8 mouse cellular contexts compared by ENCODE assay signal in genomic region chr6:24586885-24587284, GRCm38 (mm10). TPM values are rescaled to one million over a fixed set of nuclear protein-coding genes. Genes with fewer than 3 reads are reported as not detected.
DNase-seq lines count a peak whose midpoint lies in the region; ATAC-seq and TF ChIP-seq lines count a peak whose summit lies in the region.
"Had no signal": no experiment of that assay in that cellular context is flagged by ENCODE, and none has a peak within 500 bp of the region (broad histone marks: within the 10 kb centered on the region; RNA-seq: fewer than 3 reads in every experiment).

No protein-coding gene starts in this region.

- no peak overlapping the region for H3K9ac ChIP-seq in limb, embryonic 14.5 days (ENCODE audit: low read depth, low read length, severe bottlenecking)
- H3K9ac ChIP-seq: midbrain, embryonic 12.5 days had no signal

- H3K4me3 ChIP-seq in limb, embryonic 14.5 days (replicated peaks; ENCODE audit: low read length) = no peak overlapping the region
- no peak overlapping the region for H3K4me3 ChIP-seq in limb, embryonic 10.5 days
- H3K4me3 ChIP-seq: midbrain, embryonic 12.5 days had no signal

- WGBS in limb, embryonic 14.5 days = 37% methylated on average over 3 of the region's 3 CpGs
- 68% methylated on average over 3 of the region's 3 CpGs for whole genome bisulfite sequencing in limb, embryonic 10.5 days

- no peaks in the 10 kb centered on the region for H3K9me3 ChIP-seq in limb, embryonic 14.5 days (ENCODE audit: control insufficient read depth, low read length)
- no peaks in the 10 kb centered on the region for H3K9me3 ChIP-seq in limb, embryonic 10.5 days (replicated peaks)
- H3K9me3 ChIP-seq: midbrain, embryonic 12.5 days had no signal

- no peak for TF ChIP-seq POLR2A in limb, embryonic 14.5 days (IDR thresholded peaks at IDR 0.05; ENCODE audit: borderline replicate concordance, extremely low read depth, insufficient read depth, insufficient read length)
- TF ChIP-seq POLR2A in brain, embryonic 14.5 days (IDR thresholded peaks at IDR 0.05; ENCODE audit: borderline replicate concordance, extremely low read depth, insufficient read depth, insufficient read length, poor library complexity, severe bottlenecking) = no peak

- ATAC-seq in limb, embryonic 14.5 days (ENCODE audit: low FRiP score, low read depth) = no peak
- no peak for ATAC-seq in megakaryocyte-erythroid progenitor cell, adult 5-6 weeks (replicated peaks; ENCODE audit: low FRiP score, low TSS enrichment, poor library complexity, severe bottlenecking)

- H3K4me1 ChIP-seq in limb, embryonic 14.5 days (ENCODE audit: control insufficient read depth, insufficient read depth, low read length) = no peaks in the 10 kb centered on the region
- H3K4me1 ChIP-seq in limb, embryonic 10.5 days = peaks cover 5% of the 10 kb centered on the region; the same call in 1 of the 2 replicates
- H3K4me1 ChIP-seq: midbrain, embryonic 12.5 days had no signal

- H3K27ac ChIP-seq in limb, embryonic 14.5 days (replicated peaks; ENCODE audit: low read depth, low read length) = no peak overlapping the region
- no peak overlapping the region for H3K27ac ChIP-seq in limb, embryonic 10.5 days
- H3K27ac ChIP-seq: midbrain, embryonic 12.5 days had no signal

- no peak for TF ChIP-seq CTCF in brain, embryonic 14.5 days (IDR thresholded peaks at IDR 0.05; ENCODE audit: borderline replicate concordance, extremely low read depth, insufficient read depth, insufficient read length)

- H3K36me3 ChIP-seq in limb, embryonic 14.5 days (ENCODE audit: control insufficient read depth, insufficient read depth, low read length) = no peaks in the 10 kb centered on the region
- H3K36me3 ChIP-seq in limb, embryonic 10.5 days = no peaks in the 10 kb centered on the region
- H3K36me3 ChIP-seq: midbrain, embryonic 12.5 days had no signal

- H3K27me3 ChIP-seq in limb, embryonic 14.5 days (ENCODE audit: control insufficient read depth, insufficient read depth, low read length) = no peaks in the 10 kb centered on the region
- H3K27me3 ChIP-seq in limb, embryonic 10.5 days (ENCODE audit: low read depth, poor library complexity, severe bottlenecking) = no peaks in the 10 kb centered on the region
- H3K27me3 ChIP-seq: midbrain, embryonic 12.5 days had no signal

- no peak overlapping the region for H3K4me2 ChIP-seq in limb, embryonic 14.5 days (replicated peaks; ENCODE audit: low read depth, low read length, severe bottlenecking)
- H3K4me2 ChIP-seq: midbrain, embryonic 12.5 days had no signal

- intact Hi-C loops in heart, postnatal 10 days (cut with DNase I) = loop anchor here (2.0 to 5.0 kb wide), 2 partner anchors 16 to 75 kb away; no protein-coding TSS in a partner anchor

- DNase-seq in limb, embryonic 14.5 days (ENCODE audit: low spot score) = peak; percentile 5
- no peak for DNase-seq in limb, embryonic 10.5 days (ENCODE audit: low spot score)
- peak; percentile 22 for DNase-seq in brain, embryonic 14.5 days (ENCODE audit: low read depth)
- DNase-seq in heart, postnatal 10 days = peak; percentile 87 to 88
- DNase-seq in lung, postnatal 25 days (ENCODE audit: low spot score) = peak; percentile 66
- no peak for DNase-seq in neural tube, embryonic 10.5 days (ENCODE audit: extremely low spot score, low spot score)

RNA-seq across cellular contexts. Expression of gene Lmod2, which starts 10.7 kb away (rescaled TPM):
- 2.2 and 4.1 TPM in 2 replicates for polyA plus RNA-seq in limb, embryonic 14.5 days (2012; rRNA removed)
- polyA plus RNA-seq in limb, embryonic 14.5 days (2014; fragmentation: Nextera tagmentation; extraction: Ambion mirVana) = 2.1 and 3.1 TPM in 2 replicates
- 0.06 TPM in 1 of 2 replicates, not detected in the other for polyA plus RNA-seq in limb, embryonic 10.5 days (2016; fragmentation: Nextera tagmentation; extraction: Ambion mirVana)
- polyA plus RNA-seq in brain, embryonic 14.5 days (2012; rRNA removed) = not detected in 2 replicates
- 100 to 1,000 TPM; 278 to 346 TPM for total RNA-seq in heart, postnatal 10 days (2021)
- total RNA-seq in megakaryocyte-erythroid progenitor cell, adult 5-6 weeks (2014; fragmentation: Nextera tagmentation) = not detected in 2 replicates
- total RNA-seq in megakaryocyte-erythroid progenitor cell, adult 5-6 weeks (2017) = not detected in 2 replicates
- polyA plus RNA-seq: midbrain, embryonic 12.5 days had no signal

RNA-seq across cellular contexts. Expression of gene Asb15, which starts 58.9 kb away (rescaled TPM):
- 0.03 and 0.04 TPM in 2 replicates for polyA plus RNA-seq in limb, embryonic 14.5 days (2012; rRNA removed)
- polyA plus RNA-seq in limb, embryonic 14.5 days (2014; fragmentation: Nextera tagmentation; extraction: Ambion mirVana) = not detected in 2 replicates
- not detected in 2 replicates for polyA plus RNA-seq in limb, embryonic 10.5 days (2016; fragmentation: Nextera tagmentation; extraction: Ambion mirVana)
- polyA plus RNA-seq in brain, embryonic 14.5 days (2012; rRNA removed) = 0.01 and 0.03 TPM in 2 replicates
- total RNA-seq in heart, postnatal 10 days (2021) = 10 to 100 TPM; 20.1 to 22.7 TPM
- total RNA-seq in megakaryocyte-erythroid progenitor cell, adult 5-6 weeks (2014; fragmentation: Nextera tagmentation) = not detected in 2 replicates
- total RNA-seq in megakaryocyte-erythroid progenitor cell, adult 5-6 weeks (2017) = not detected in 2 replicates
- polyA plus RNA-seq: midbrain, embryonic 12.5 days had no signal

RNA-seq across cellular contexts. Expression of gene Ndufa5, which starts 59.1 kb away (rescaled TPM):
- 14.8 and 38.9 TPM in 2 replicates for polyA plus RNA-seq in limb, embryonic 14.5 days (2012; rRNA removed)
- 304 and 326 TPM in 2 replicates for polyA plus RNA-seq in limb, embryonic 14.5 days (2014; fragmentation: Nextera tagmentation; extraction: Ambion mirVana)
- 267 TPM in 2 replicates for polyA plus RNA-seq in limb, embryonic 10.5 days (2016; fragmentation: Nextera tagmentation; extraction: Ambion mirVana)
- polyA plus RNA-seq in brain, embryonic 14.5 days (2012; rRNA removed) = 20.1 and 36.1 TPM in 2 replicates
- total RNA-seq in heart, postnatal 10 days (2021) = 1,000 to 10,000 TPM; 1,040 to 1,065 TPM
- total RNA-seq in megakaryocyte-erythroid progenitor cell, adult 5-6 weeks (2014; fragmentation: Nextera tagmentation) = 293 and 295 TPM in 2 replicates
- 426 and 630 TPM in 2 replicates for total RNA-seq in megakaryocyte-erythroid progenitor cell, adult 5-6 weeks (2017)

Comparison
In these comparisons a context has a peak if more than half of its experiments do, and no peak if none do; other contexts are left out.
1. DNase-seq: peak in limb, embryonic 14.5 days (single experiment), brain, embryonic 14.5 days (single experiment), heart, postnatal 10 days (2 of 2) and lung, postnatal 25 days (single experiment); none in limb, embryonic 10.5 days (single experiment) and neural tube, embryonic 10.5 days (single experiment).